Mouse (Mus musculus): ENCODE measurements around the gene Capn15. TPM values are rescaled to one million over a fixed set of nuclear protein-coding genes. Genes with fewer than 3 reads are reported as not detected.

The Capn15 gene
- polyA plus RNA-seq, 1 experiment from 2014 or later, result 23.7 TPM

DNA sequence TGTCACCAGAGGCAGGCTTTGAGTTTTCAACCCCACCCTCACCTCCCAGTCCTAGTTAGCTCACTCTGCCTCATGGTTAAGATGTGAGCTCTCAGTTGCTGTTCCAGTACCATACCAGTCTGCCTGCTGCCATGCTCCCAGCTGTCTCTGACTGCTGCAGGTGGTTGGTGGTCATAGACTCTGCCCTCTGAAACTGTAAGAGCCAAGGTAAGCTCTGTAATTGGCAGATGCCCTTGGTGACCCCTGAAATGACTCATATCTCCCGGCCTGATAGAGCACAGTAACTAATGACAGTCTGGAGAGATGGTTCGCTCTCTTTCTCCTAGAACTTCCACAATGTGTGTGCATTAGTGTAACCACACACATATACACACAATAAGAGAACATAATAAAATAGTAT, 18.3 kb upstream of the Capn15 start:
- ATAC-seq (no peak), DNase-seq (ENCODE audit: low read depth, low spot score) (no peak)
- in situ Hi-C loops (cut with MboI; ENCODE audit: low pct_unique_long_range_greater_than_20kb), result no loop called here
- ChIA-PET POLR2A (no interaction called here), CTCF (interaction anchor here (2.2 kb wide), 1 partner anchor 9 kb away, joined by 8 read pairs; no protein-coding TSS in a partner anchor)
- no peak for TF ChIP-seq CTCF (IDR thresholded peaks at IDR 0.05)
- H3K27me3 ChIP-seq, result no peaks in the 10 kb centered on the region

DNA sequence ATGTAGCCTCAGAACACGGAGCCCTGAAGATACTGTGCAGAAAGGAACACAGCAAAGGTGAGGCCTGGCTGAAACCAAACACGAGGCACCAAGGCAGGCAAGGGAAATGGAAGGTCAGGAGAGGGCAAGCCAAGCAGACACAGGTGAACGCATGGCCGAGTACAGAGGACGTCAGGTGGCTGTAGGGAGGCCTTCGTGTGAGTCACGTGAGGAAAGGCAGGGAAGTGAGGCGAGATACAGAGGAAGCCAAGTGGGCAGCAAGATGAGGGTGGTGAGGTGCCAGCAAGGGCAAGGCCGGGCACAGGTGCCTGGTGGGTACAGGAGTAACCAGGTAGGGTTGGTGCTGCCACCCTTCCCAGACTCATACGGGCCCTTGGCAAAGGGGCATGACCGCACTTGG, 12.8 kb upstream of the Capn15 start:
- TF ChIP-seq CTCF (IDR thresholded peaks at IDR 0.05), result no peak
- POLR2A ChIA-PET, result no interaction called here
- CTCF ChIA-PET, result no interaction called here
- in situ Hi-C loops (cut with MboI; ENCODE audit: low pct_unique_long_range_greater_than_20kb), result no loop called here
- H3K27me3 ChIP-seq, result no peaks in the 10 kb centered on the region
- DNase-seq (ENCODE audit: low read depth, low spot score), result no peak
- ATAC-seq, result no peak

DNA sequence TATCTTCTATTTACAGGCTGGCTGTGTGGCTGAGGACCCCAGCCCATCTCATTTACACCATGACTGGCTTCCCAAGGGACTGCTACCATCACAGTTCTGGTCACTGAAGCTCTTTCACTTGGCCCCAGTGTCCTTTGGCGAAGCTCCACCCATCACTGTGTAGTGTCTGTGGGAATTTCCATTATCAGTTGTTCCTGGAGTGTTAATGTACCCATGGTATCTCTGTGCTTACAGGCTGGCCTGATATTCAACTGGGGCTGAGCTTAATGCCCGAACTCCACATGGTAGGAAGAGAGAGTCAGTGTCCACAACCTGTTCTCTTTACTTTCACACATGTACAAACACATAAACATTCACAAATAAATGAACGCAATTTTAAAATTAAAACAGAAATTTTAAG, 7.9 kb upstream of the Capn15 start:
- no peak for TF ChIP-seq CTCF (IDR thresholded peaks at IDR 0.05)
- no peak for DNase-seq (ENCODE audit: low read depth, low spot score)
- CTCF ChIA-PET, result interaction anchor here (1.2 to 5.2 kb wide), 4 partner anchors 16 to 100 kb away, joined by 3 to 24 read pairs (median 6); no protein-coding TSS in a partner anchor

DNA sequence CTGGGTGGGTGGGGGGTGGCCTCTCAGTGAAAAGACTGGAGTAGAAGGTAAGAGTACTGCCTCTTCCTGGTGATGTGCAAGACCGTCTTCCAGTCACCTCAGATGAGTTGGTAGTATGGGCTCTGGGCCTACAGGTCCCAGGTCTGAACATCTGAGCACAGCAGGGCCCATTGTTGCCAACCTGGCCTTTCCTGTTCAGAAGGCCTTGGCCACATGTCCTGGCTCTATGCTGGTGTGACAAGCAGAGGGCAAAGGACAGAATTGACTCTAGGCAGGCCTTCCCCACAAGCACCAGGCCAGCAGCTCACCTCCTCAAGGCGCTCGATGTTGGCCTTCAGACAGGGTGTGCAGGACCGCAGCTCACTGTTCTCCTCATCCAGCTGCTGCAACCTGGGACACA, 6.7 kb upstream of the Capn15 start:
- CTCF ChIA-PET, result interaction anchor here (2.2 to 5.2 kb wide), 2 partner anchors 18 to 20 kb away, joined by 7 to 24 read pairs; no protein-coding TSS in a partner anchor
- DNase-seq (ENCODE audit: low read depth, low spot score) (no peak), ATAC-seq (no peak)
- in situ Hi-C loops (cut with MboI; ENCODE audit: low pct_unique_long_range_greater_than_20kb), result no loop called here
- no peak for TF ChIP-seq CTCF (IDR thresholded peaks at IDR 0.05)
- H3K27me3 ChIP-seq, result no peaks in the 10 kb centered on the region
- POLR2A ChIA-PET, result no interaction called here

More for the DNA sequence above, 7.9 kb upstream of the Capn15 start:
- POLR2A ChIA-PET, result no interaction called here
- in situ Hi-C loops (cut with MboI; ENCODE audit: low pct_unique_long_range_greater_than_20kb), result no loop called here
- H3K27me3 ChIP-seq, result no peaks in the 10 kb centered on the region
- no peak for ATAC-seq

DNA sequence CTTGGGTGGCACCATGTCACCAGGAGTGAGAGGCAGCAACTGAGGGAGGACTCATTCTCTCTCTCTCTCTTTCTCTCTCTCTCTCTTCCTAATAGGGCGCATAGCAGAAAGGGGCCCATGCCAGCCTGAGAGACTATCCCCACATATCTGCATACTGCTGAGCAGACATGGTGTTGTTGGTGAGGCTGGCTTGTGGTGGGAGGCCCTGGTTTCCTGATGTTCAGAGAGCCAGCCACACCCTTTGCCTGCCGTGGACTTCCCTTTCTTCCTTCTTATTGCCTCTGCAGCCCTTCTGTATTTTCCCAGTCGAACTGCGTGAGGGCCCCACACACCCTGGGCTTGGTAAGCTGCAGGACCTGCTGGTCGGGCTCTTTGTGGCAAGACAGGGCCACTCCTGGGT, 4.7 kb upstream of the Capn15 start:
- POLR2A ChIA-PET, result no interaction called here
- H3K27me3 ChIP-seq, result no peaks in the 10 kb centered on the region
- TF ChIP-seq CTCF (IDR thresholded peaks at IDR 0.05), result no peak
- ATAC-seq, result no peak
- CTCF ChIA-PET, result no interaction called here
- DNase-seq (ENCODE audit: low read depth, low spot score), result no peak
- in situ Hi-C loops (cut with MboI; ENCODE audit: low pct_unique_long_range_greater_than_20kb), result no loop called here

DNA sequence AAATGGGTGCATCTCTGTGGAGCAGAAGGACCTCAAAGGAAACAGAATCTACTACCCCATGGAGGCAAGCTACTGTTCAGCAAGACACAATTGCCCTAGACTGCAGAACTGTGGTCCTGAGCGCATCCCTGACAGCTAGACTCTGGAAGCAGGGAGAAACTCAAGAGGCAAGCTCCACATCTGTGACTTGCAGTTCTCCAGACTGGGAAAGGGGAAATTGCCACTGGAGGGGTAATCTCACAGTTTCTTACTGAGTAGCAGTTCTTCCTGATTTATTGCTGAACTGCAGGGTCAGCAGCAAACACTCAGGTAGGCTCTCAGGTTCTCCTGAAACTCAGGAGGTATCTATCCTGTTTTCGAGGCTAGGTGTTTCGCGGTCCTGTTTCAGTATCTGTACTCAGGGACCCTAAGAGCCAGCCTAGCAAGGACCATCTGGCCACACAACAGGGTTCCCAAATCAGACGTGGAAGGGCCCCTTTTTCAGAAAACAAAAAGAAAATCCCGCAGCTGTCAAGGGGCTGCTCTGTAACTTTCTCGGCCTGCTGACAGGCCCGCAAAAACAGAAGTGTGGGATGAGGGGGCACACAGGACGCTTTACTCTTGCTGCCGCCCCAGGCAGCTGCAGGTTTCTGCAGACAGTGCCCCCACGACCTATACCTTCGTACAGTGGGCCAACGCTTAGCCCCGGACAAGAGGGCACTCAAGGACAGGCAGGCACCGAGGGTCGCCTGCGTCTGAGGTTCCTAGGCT, 865 bp downstream of the Capn15 start:
- DNase-seq (ENCODE audit: low read depth, low spot score) (no peak), ATAC-seq (no peak)
- ChIA-PET POLR2A (interaction anchor here (1.1 to 1.4 kb wide), 2 partner anchors 11 to 101 kb away, joined by 3 read pairs; no protein-coding TSS in a partner anchor), CTCF (interaction anchor here (0.9 to 2.1 kb wide), 4 partner anchors 18 to 91 kb away, joined by 3 to 7 read pairs (median 4); no protein-coding TSS in a partner anchor)
- in situ Hi-C loops (cut with MboI; ENCODE audit: low pct_unique_long_range_greater_than_20kb), result no loop called here
- TF ChIP-seq CTCF (IDR thresholded peaks at IDR 0.05), result no peak
- H3K27me3 ChIP-seq, result no peaks in the 10 kb centered on the region

DNA sequence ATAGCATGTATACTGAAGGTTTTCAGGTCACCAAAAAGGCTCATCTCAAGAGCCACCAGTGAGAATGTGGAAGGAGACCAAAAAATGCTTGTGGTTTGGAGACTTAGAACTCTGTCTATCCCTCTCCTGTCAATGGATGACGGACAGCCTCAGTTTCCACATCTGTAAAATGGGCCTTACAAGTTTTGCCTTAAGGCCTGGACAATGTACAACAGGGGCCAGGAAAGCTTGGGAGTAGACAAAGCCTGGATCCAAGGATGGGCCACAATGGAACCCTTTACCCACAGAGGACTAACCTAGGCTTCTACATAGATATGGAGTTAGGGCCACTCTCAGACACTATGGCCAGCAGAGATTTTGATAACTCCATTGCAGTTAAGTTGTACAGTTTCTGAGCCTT, 1.5 kb downstream of the Capn15 start:
- ATAC-seq, result no peak
- no peaks in the 10 kb centered on the region for H3K27me3 ChIP-seq
- ChIA-PET CTCF (interaction anchor here (1.4 to 2.1 kb wide), 3 partner anchors 25 to 90 kb away, joined by 4 to 7 read pairs (median 5); no protein-coding TSS in a partner anchor), POLR2A (interaction anchor here (1.4 kb wide), 1 partner anchor 100 kb away, joined by 3 read pairs; no protein-coding TSS in a partner anchor)
- TF ChIP-seq CTCF (IDR thresholded peaks at IDR 0.05), result no peak
- in situ Hi-C loops (cut with MboI; ENCODE audit: low pct_unique_long_range_greater_than_20kb), result no loop called here
- no peak for DNase-seq (ENCODE audit: low read depth, low spot score)

DNA sequence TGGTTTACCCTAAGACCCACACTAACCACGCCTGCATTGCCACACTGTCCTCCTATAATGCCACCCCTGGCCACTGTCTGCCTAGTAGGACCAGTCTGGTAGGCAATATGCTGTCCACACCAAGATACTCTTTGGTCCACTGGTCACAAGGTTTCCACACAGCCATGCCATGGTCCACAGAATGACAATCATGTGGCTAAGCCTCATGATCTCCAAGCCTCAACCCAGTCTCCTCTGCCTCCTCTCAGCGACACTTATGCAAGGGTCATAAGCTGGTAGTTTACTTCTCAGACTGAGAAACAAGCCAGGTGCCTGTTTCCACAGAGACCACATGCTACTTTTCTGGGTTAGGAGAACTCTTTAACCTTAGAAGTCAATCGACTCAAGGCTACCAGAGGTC, 2.7 kb downstream of the Capn15 start:
- DNase-seq (ENCODE audit: low read depth, low spot score), result no peak
- ChIA-PET CTCF (interaction anchor here (1.2 to 2.1 kb wide), 2 partner anchors 15 to 35 kb away, joined by 3 to 4 read pairs; no protein-coding TSS in a partner anchor), POLR2A (no interaction called here)
- ATAC-seq, result no peak
- TF ChIP-seq CTCF (IDR thresholded peaks at IDR 0.05), result no peak
- H3K27me3 ChIP-seq, result no peaks in the 10 kb centered on the region
- in situ Hi-C loops (cut with MboI; ENCODE audit: low pct_unique_long_range_greater_than_20kb), result no loop called here

DNA sequence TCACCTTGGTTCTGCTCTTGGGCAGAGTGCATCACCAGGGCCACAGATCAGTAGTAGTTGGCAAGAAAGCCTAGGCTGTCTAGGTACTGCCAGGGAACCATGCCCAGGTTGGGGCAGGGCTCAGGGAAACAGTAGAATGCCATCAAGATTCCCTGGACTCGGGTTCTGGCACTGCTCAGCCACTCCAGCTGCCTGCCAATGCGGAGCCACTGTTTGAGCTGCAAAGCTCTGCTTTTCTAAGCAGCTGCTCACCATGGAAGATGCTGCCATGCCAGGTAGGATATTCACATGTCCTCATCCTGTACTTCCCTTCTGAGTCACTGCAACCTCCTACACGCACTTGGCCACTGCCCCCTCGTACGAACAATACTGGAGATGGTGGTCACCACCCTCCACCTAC, 4.7 kb downstream of the Capn15 start:
- in situ Hi-C loops (cut with MboI; ENCODE audit: low pct_unique_long_range_greater_than_20kb), result no loop called here
- DNase-seq (ENCODE audit: low read depth, low spot score), result no peak
- no peak for TF ChIP-seq CTCF (IDR thresholded peaks at IDR 0.05)
- ATAC-seq, result no peak
- H3K27me3 ChIP-seq, result no peaks in the 10 kb centered on the region
- POLR2A ChIA-PET, result no interaction called here
- CTCF ChIA-PET, result interaction anchor here (0.9 kb wide), 1 partner anchor 31 kb away, joined by 3 read pairs; no protein-coding TSS in a partner anchor

DNA sequence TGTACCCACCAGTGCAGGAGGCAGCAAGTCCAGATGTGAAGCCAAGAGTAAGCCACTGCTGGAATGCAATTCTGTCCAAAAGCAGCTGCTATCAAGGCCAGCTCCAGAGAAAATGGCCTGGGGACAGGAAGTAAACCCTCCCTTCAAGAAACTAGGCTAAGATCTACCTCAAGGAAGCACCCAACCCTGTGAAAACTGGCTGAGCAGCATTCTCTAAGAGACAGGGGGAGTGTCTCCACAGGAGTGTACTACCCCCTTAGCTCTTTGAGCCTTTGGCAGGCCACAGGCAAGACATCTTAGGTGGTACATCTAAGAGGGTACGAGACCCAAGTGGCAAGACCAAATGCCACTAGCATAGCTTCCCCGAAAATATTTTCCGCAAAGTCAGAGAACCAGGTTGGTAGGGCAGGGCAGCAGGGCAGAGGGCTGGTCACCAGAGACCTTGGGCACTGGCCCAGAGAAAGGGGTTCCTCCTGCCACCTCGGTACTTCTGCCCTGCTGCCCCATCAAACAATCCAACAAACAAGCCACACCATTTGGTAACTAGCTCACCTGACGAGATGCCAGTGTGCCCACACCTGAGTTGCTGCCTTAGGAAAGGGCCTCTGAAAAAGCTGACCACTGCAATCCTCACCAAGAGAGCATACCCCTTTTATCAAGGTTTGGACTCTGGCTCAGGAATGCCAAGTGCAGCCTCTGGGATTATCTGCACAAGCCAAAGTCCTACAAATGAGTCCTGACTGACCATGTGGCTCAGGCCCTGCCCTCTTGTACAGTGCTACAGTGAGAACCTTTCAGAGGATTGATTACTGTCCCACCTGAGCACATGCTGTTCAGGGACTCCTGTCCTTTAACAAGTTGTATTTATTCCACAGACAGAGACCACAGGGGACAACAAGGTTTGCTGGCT, 5.5 kb downstream of the Capn15 start:
- no peak for ATAC-seq
- no peak for TF ChIP-seq CTCF (IDR thresholded peaks at IDR 0.05)

More for the DNA sequence above, 5.5 kb downstream of the Capn15 start:
- no peaks in the 10 kb centered on the region for H3K27me3 ChIP-seq
- in situ Hi-C loops (cut with MboI; ENCODE audit: low pct_unique_long_range_greater_than_20kb), result no loop called here
- no peak for DNase-seq (ENCODE audit: low read depth, low spot score)
- ChIA-PET CTCF (interaction anchor here (1.3 kb wide), 1 partner anchor 13 kb away, joined by 3 read pairs; no protein-coding TSS in a partner anchor), POLR2A (no interaction called here)

All from Patski (cell line).